Mouse (Mus musculus): Measurements from ENCODE around the gene Dzip1.

DNA sequence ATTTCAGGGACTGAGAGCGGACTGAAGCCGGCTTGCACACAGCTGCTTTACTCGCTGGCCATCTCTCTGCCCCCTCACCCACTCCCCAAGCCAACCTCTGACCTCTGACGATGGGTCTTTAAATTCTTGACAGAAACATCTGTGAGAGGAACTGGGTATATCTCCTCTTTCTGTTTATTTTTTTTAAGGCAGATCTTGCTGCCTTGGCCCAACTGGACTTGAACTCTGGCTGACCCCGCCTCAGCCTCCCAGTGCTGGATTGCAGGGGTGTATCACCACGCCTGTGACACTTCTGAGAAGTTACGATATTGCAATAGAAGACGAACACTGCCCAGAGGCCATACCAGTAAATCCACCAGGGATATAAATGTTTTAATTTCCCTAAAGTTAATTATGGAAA lies 15.4 kb downstream of the Dzip1 start:
- TF ChIP-seq CTCF (IDR thresholded peaks at IDR 0.05; ENCODE audit: low read depth, low read length) (no peak), POLR2A (IDR thresholded peaks at IDR 0.05; ENCODE audit: borderline replicate concordance, low read depth, low read length) (no peak)

Measured in bone marrow macrophage, adult 2 months (primary cell).